In the genomic region with DNA sequence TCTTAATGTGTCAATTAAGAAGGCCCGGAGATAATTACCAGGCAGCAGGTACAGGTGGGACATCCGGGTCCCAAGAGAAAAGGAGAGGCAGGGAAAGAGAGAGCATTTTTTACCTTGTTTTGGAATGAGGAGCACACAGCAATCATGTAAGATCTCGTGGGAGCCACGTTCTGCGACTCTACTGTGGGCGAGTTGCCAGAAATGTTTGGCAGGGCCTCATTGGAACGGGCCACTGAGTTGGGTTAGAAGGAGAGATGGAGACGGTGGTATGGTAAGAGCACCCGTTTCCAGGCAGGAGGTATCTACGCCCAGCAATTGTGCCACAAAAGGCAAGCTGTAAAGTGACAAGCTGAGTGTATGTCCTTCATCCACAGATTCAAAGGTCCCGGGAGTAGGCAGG, we compare ENCODE assay signal across 10 mouse cellular contexts.
"Had no signal": no experiment of that assay in that cellular context is flagged by ENCODE, and none has a peak within 500 bp of the region (broad histone marks: within the 10 kb centered on the region; RNA-seq: fewer than 3 reads in every experiment).

No protein-coding gene starts in this region.

- H3K27me3 ChIP-seq: liver, embryonic 13.5 days had no signal

- H3K9ac ChIP-seq: liver, embryonic 13.5 days had no signal

- H3K4me2 ChIP-seq: liver, embryonic 13.5 days; midbrain, embryonic 11.5 days had no signal

- H3K27ac ChIP-seq: kidney, postnatal 0 days; liver, embryonic 13.5 days had no signal

- H3K4me3 ChIP-seq: liver, embryonic 13.5 days had no signal

- H3K36me3 ChIP-seq: liver, embryonic 13.5 days had no signal

- DNase-seq: kidney, postnatal 36 days; liver, embryonic 13.5 days; lung, adult 2 months; lung, postnatal 14 days; lung, postnatal 4 days; midbrain, embryonic 14.5 days; thymus, adult 18-20 months; thymus, postnatal 36 days had no signal

- H3K4me1 ChIP-seq: liver, embryonic 13.5 days had no signal
